Mouse (Mus musculus) olfactory bulb, adult 2 months (tissue): ENCODE results near the gene Cntrl.

Experiments
- CTCF ChIP-seq: fragments of 200-500 bp; IDR thresholded peaks from 2 replicates; pipeline ENCODE4 v1.5.1; 2012; ENCODE audit warnings: low read depth, mild to moderate bottlenecking, low read length, moderate library complexity; ENCODE audit not compliant: insufficient read depth
- POLR2A ChIP-seq: fragments of 200-500 bp; IDR thresholded peaks from 2 replicates; pipeline ENCODE4 v1.6.1; 2012; ENCODE audit warnings: mild to moderate bottlenecking, low read depth, low read length, moderate library complexity; ENCODE audit not compliant: insufficient read depth

GRCm38 (mm10) chr2:35072547-35072946, 36.7 kb upstream of the Cntrl start:
- TF ChIP-seq CTCF (no peak), POLR2A (no peak)
